Mouse (Mus musculus) stomach, postnatal 0 days (tissue): Measurements from ENCODE around the gene Phlda3. TPM values are rescaled to one million over a fixed set of nuclear protein-coding genes. Genes with fewer than 3 reads are reported as not detected.

ENCODE experiments used
- ATAC-seq: fragments of 200-750 bp; cut with Nextera tagmentation; 2 replicates; pipeline ENCODE4 v1.8.0; 2017; ENCODE audit not compliant: low FRiP score, low TSS enrichment
- DNase-seq: peaks from one replicate; pipeline ENCODE4 v3.0.0-alpha.2; 2016; ENCODE audit warnings: low spot score
- H3K27ac ChIP-seq: fragments of 300-500 bp; sonication (generic); replicated peaks from 2 replicates; pipeline ENCODE4 v1.5.1; 2014; ENCODE audit warnings: mild to moderate bottlenecking, control low read depth
- H3K27me3 ChIP-seq: fragments of 300-500 bp; sonication (generic); 2 replicates; pipeline ENCODE4 v1.6.1; 2014; ENCODE audit warnings: low read length; ENCODE audit not compliant: control insufficient read depth, insufficient read depth
- H3K36me3 ChIP-seq: fragments of 300-500 bp; sonication (generic); 2 replicates; pipeline ENCODE4 v1.6.1; 2014; ENCODE audit warnings: low read length, mixed read lengths; ENCODE audit not compliant: control insufficient read depth, insufficient read depth
- H3K4me1 ChIP-seq: fragments of 300-500 bp; sonication (generic); replicated peaks from 2 replicates; pipeline ENCODE4 v1.6.1; 2014; ENCODE audit warnings: antibody characterized with exemption; ENCODE audit not compliant: control insufficient read depth, insufficient read depth
- H3K4me2 ChIP-seq: fragments of 300-500 bp; sonication (generic); replicated peaks from 2 replicates; pipeline ENCODE4 v1.6.1; 2014; ENCODE audit warnings: low read depth, mild to moderate bottlenecking, control low read depth, moderate library complexity
- H3K4me3 ChIP-seq: fragments of 300-500 bp; sonication (generic); 2 replicates; pipeline ENCODE4 v1.5.1; 2014; ENCODE audit warnings: low read depth, low read length, control low read depth
- H3K9ac ChIP-seq: fragments of 300-500 bp; sonication (generic); 2 replicates; pipeline ENCODE4 v1.6.1; 2014; ENCODE audit warnings: mild to moderate bottlenecking, low read length, control low read depth, mixed read lengths
- H3K9me3 ChIP-seq: fragments of 300-500 bp; sonication (generic); 2 replicates; pipeline ENCODE4 v1.6.1; 2016; ENCODE audit warnings: low read length; ENCODE audit not compliant: control insufficient read depth
- CTCF ChIP-seq: IDR thresholded peaks from 2 replicates; pipeline ENCODE4 v1.5.1; 2016; ENCODE audit warnings: antibody characterized with exemption, low read depth, mild to moderate bottlenecking, moderate library complexity
- EP300 ChIP-seq: optimal IDR thresholded peaks from 2 replicates; pipeline ENCODE3; 2016; ENCODE audit warnings: antibody characterized with exemption
- WGBS: fragments of 180-500 bp; shearing (Covaris S2); extraction: QIAGEN DNeasy Blood & Tissue Kit; methylation state at CpG from one replicate; pipeline ENCODE4 v1.1.7; 2014; 5-methylcytosine and 5-hydroxymethylcytosine counted together
- polyA plus RNA-seq: library from polyadenylated mRNA; unstranded; fragments of >200 nt; fragmentation: Nextera tagmentation; extraction: Ambion mirVana; gene quantifications from 2 replicates; pipeline ENCODE4 v1.2.1, GENCODE M21; 2015

The Phlda3 gene
- polyA plus RNA-seq, 1 experiment from 2014 or later, result 91.1 TPM

GRCm38 (mm10) chr1:135800192-135800950, 34.5 kb downstream of the Phlda3 start:
- H3K4me3 ChIP-seq, result no peak overlapping the region
- no peak for TF ChIP-seq CTCF
- no peak for TF ChIP-seq EP300
- H3K9me3 ChIP-seq, result no peaks in the 10 kb centered on the region
- ATAC-seq, result peak; percentile 41
- WGBS, result 25% methylated on average over 8 of the region's 8 CpGs
- DNase-seq, result no peak
- H3K4me1 ChIP-seq, result peaks cover 7% of the 10 kb centered on the region
- H3K4me2 ChIP-seq, result no peak overlapping the region
- H3K27ac ChIP-seq, result peak overlapping the region; percentile 67
- no peaks in the 10 kb centered on the region for H3K27me3 ChIP-seq
- H3K9ac ChIP-seq, result no peak overlapping the region
- no peaks in the 10 kb centered on the region for H3K36me3 ChIP-seq

GRCm38 (mm10) chr1:135807546-135807945, 41.6 kb downstream of the Phlda3 start:
- no peak overlapping the region for H3K4me3 ChIP-seq

GRCm38 (mm10) chr1:135810180-135810579, 44.3 kb downstream of the Phlda3 start:
- ATAC-seq, result no peak
- 65% methylated on average over 2 of the region's 2 CpGs for WGBS

More at GRCm38 (mm10) chr1:135807546-135807945, 41.6 kb downstream of the Phlda3 start:
- Histone ChIP-seq H3K4me1 (no peaks in the 10 kb centered on the region), H3K4me2 (no peak overlapping the region), H3K36me3 (no peaks in the 10 kb centered on the region), H3K9ac (no peak overlapping the region), H3K27me3 (no peaks in the 10 kb centered on the region), H3K9me3 (no peaks in the 10 kb centered on the region), H3K27ac (no peak overlapping the region)
- WGBS, result 49% methylated on average over 10 of the region's 10 CpGs
- DNase-seq, result no peak
- no peak for ATAC-seq
- no peak for TF ChIP-seq EP300
- TF ChIP-seq CTCF, result no peak

GRCm38 (mm10) chr1:135811016-135811646, 45.2 kb downstream of the Phlda3 start:
- H3K27ac ChIP-seq, result peak overlapping the region; percentile 93
- H3K27me3 ChIP-seq, result no peaks in the 10 kb centered on the region
- H3K4me2 ChIP-seq, result no peak overlapping the region
- WGBS, result 32% methylated on average over 7 of the region's 7 CpGs
- ATAC-seq, result peak; percentile 22
- H3K36me3 ChIP-seq, result no peaks in the 10 kb centered on the region
- no peak overlapping the region for H3K4me3 ChIP-seq
- peak; percentile 87 for DNase-seq
- no peak for TF ChIP-seq EP300
- TF ChIP-seq CTCF, result peak; percentile 97
- H3K4me1 ChIP-seq, result peaks cover 7% of the 10 kb centered on the region; the same call in 1 of the 2 replicates
- no peak overlapping the region for H3K9ac ChIP-seq
- H3K9me3 ChIP-seq, result no peaks in the 10 kb centered on the region

More at GRCm38 (mm10) chr1:135810180-135810579, 44.3 kb downstream of the Phlda3 start:
- H3K9me3 ChIP-seq, result no peaks in the 10 kb centered on the region
- no peaks in the 10 kb centered on the region for H3K36me3 ChIP-seq
- no peak for DNase-seq
- H3K9ac ChIP-seq, result no peak overlapping the region
- no peak overlapping the region for H3K4me3 ChIP-seq
- H3K27ac ChIP-seq, result no peak overlapping the region
- no peaks in the 10 kb centered on the region for H3K27me3 ChIP-seq
- no peak for TF ChIP-seq EP300
- no peak for TF ChIP-seq CTCF
- H3K4me2 ChIP-seq, result no peak overlapping the region
- H3K4me1 ChIP-seq, result peaks cover 7% of the 10 kb centered on the region; the same call in 1 of the 2 replicates

- Histone ChIP-seq H3K4me1 (peaks cover 7% of the 10 kb centered on the region; the same call in 1 of the 2 replicates), H3K36me3 (no peaks in the 10 kb centered on the region), H3K4me3 (no peak overlapping the region), H3K4me2 (no peak overlapping the region), H3K9me3 (no peaks in the 10 kb centered on the region), H3K27ac (peak overlapping the region; percentile 93), H3K9ac (no peak overlapping the region), H3K27me3 (no peaks in the 10 kb centered on the region)
- ATAC-seq (peak; percentile 72), DNase-seq (no peak)
- TF ChIP-seq EP300 (no peak), CTCF (no peak)
- 49% methylated on average over 3 of the region's 3 CpGs for WGBS
Measured at GRCm38 (mm10) chr1:135812205-135812604, 46.3 kb downstream of the Phlda3 start.

DNA sequence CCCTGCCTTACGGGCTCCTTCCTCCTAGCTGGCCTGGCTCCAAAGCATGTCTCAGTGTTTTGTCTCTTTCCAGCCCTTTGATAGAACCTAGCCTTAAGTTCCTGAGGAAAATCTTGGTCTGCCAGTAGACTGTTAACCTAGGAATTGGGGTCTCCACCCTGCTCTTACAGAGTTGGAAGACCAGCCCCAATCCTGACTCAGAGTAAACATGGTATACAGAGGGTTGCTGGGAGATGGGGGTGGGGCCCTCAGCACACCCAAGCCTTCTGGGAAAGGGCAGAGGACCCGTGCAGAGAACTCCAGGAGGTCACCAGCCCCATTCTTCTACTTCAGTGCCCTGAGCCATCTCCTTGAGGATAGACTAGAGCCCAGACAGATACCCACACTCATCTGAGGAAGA, 46.7 kb downstream of the Phlda3 start:
- no peak overlapping the region for H3K4me3 ChIP-seq
- ATAC-seq, result peak; percentile 82
- WGBS, result 18% methylated on average over 2 of the region's 2 CpGs

More for the DNA sequence above, 46.7 kb downstream of the Phlda3 start:
- H3K27me3 ChIP-seq, result no peaks in the 10 kb centered on the region
- no peaks in the 10 kb centered on the region for H3K36me3 ChIP-seq
- H3K27ac ChIP-seq, result peak overlapping the region; percentile 93
- TF ChIP-seq EP300, result no peak
- DNase-seq, result peak; percentile 78
- H3K4me2 ChIP-seq, result peak overlapping the region; percentile 17; the same call in 1 of the 2 replicates
- H3K4me1 ChIP-seq, result peaks cover 7% of the 10 kb centered on the region; the same call in 1 of the 2 replicates
- H3K9me3 ChIP-seq, result no peaks in the 10 kb centered on the region
- H3K9ac ChIP-seq, result no peak overlapping the region
